ENCODE assay signal across 11 mouse cellular contexts in genomic region chr2:101733564-101733963, GRCm38 (mm10). TPM values are rescaled to one million over a fixed set of nuclear protein-coding genes. Genes with fewer than 3 reads are reported as not detected.
DNase-seq lines count a peak whose midpoint lies in the region; ATAC-seq lines count a peak whose summit lies in the region.
"Had no signal": no experiment of that assay in that cellular context is flagged by ENCODE, and none has a peak within 500 bp of the region (broad histone marks: within the 10 kb centered on the region; RNA-seq: fewer than 3 reads in every experiment).

No protein-coding gene starts in this region.

- H3K27ac ChIP-seq in limb, embryonic 11.5 days (replicated peaks; ENCODE audit: low read depth, low read length) = 0 out of 2 replicates have a peak overlapping the region, but pooled peaks have one; percentile 14
- no peak overlapping the region for H3K27ac ChIP-seq in limb, embryonic 10.5 days
- H3K27ac ChIP-seq: embryonic facial prominence, embryonic 10.5 days; intestine, embryonic 15.5 days; liver, embryonic 13.5 days had no signal

- WGBS in limb, embryonic 11.5 days = 70% methylated on average over 3 of the region's 3 CpGs
- 79% methylated on average over 3 of the region's 3 CpGs for WGBS in limb, embryonic 10.5 days

- no peak overlapping the region for H3K4me2 ChIP-seq in limb, embryonic 11.5 days (ENCODE audit: low read depth, severe bottlenecking)
- H3K4me2 ChIP-seq: intestine, embryonic 15.5 days had no signal

- H3K27me3 ChIP-seq in limb, embryonic 11.5 days (ENCODE audit: control insufficient read depth, insufficient read depth, low read length) = no peaks in the 10 kb centered on the region
- H3K27me3 ChIP-seq in limb, embryonic 10.5 days (ENCODE audit: low read depth, poor library complexity, severe bottlenecking) = no peaks in the 10 kb centered on the region
- H3K27me3 ChIP-seq: intestine, embryonic 15.5 days; liver, embryonic 13.5 days had no signal

- DNase-seq in limb, embryonic 11.5 days (ENCODE audit: low spot score) = no peak
- DNase-seq in limb, embryonic 10.5 days (ENCODE audit: low spot score) = no peak
- peak; percentile 56 for DNase-seq in heart, adult 8-10 months (ENCODE audit: low spot score)
- peak; percentile 67 for DNase-seq in kidney, adult 9 months
- peak; percentile 36 for DNase-seq in right cerebral cortex, postnatal 14 days
- no peak for DNase-seq in cerebellum, adult 8-10 months
- no peak for DNase-seq in yolk sac, embryonic 10.5 days (ENCODE audit: low spot score)
- DNase-seq: liver, embryonic 13.5 days; thymus, postnatal 4 days had no signal

- no peak for ATAC-seq in limb, embryonic 11.5 days (ENCODE audit: insufficient number of reproducible peaks, low FRiP score, low TSS enrichment, low read depth)
- ATAC-seq: intestine, embryonic 15.5 days had no signal

- no peak overlapping the region for H3K4me3 ChIP-seq in limb, embryonic 11.5 days (ENCODE audit: low read depth, low read length)
- no peak overlapping the region for H3K4me3 ChIP-seq in limb, embryonic 10.5 days
- H3K4me3 ChIP-seq: embryonic facial prominence, embryonic 10.5 days; intestine, embryonic 15.5 days; liver, embryonic 13.5 days had no signal

- no peaks in the 10 kb centered on the region for H3K9me3 ChIP-seq in limb, embryonic 11.5 days (ENCODE audit: control insufficient read depth, low read length)
- H3K9me3 ChIP-seq in limb, embryonic 10.5 days (replicated peaks) = no peaks in the 10 kb centered on the region
- H3K9me3 ChIP-seq: embryonic facial prominence, embryonic 10.5 days; intestine, embryonic 15.5 days; liver, embryonic 13.5 days had no signal

- H3K36me3 ChIP-seq in limb, embryonic 11.5 days (ENCODE audit: control insufficient read depth, insufficient read depth, low read length) = no peaks in the 10 kb centered on the region
- H3K36me3 ChIP-seq in limb, embryonic 10.5 days = peaks cover 26% of the 10 kb centered on the region
- H3K36me3 ChIP-seq: intestine, embryonic 15.5 days had no signal

- no peak overlapping the region for H3K9ac ChIP-seq in limb, embryonic 11.5 days (ENCODE audit: low read length)
- H3K9ac ChIP-seq: intestine, embryonic 15.5 days; liver, embryonic 13.5 days had no signal

- no peaks in the 10 kb centered on the region for H3K4me1 ChIP-seq in limb, embryonic 11.5 days (ENCODE audit: control insufficient read depth, insufficient read depth, low read length)
- no peaks in the 10 kb centered on the region; the same call in 1 of the 2 replicates for H3K4me1 ChIP-seq in limb, embryonic 10.5 days
- H3K4me1 ChIP-seq: intestine, embryonic 15.5 days had no signal

RNA-seq across cellular contexts. Expression of gene Traf6, which starts 55.3 kb away (rescaled TPM):
- polyA plus RNA-seq in limb, embryonic 11.5 days (2014; fragmentation: Nextera tagmentation; extraction: Ambion mirVana) = 18.5 and 20.9 TPM in 2 replicates
- polyA plus RNA-seq in limb, embryonic 10.5 days (2016; fragmentation: Nextera tagmentation; extraction: Ambion mirVana) = 14.6 and 16.1 TPM in 2 replicates
- total RNA-seq in heart, adult 8-10 months (2022) = 10 to 100 TPM in 1 of 4 experiments, 1 to 10 TPM in 3; 8.7 to 10.3 (median 9.0) TPM

Comparison
In these comparisons a context has a peak if more than half of its experiments do, and no peak if none do; other contexts are left out.
1. DNase-seq: peak in heart, adult 8-10 months (single experiment), kidney, adult 9 months (single experiment) and right cerebral cortex, postnatal 14 days (single experiment); none in limb, embryonic 11.5 days (single experiment), limb, embryonic 10.5 days (single experiment), cerebellum, adult 8-10 months (single experiment) and yolk sac, embryonic 10.5 days (single experiment).